Mouse (Mus musculus): ENCODE data around the gene Unc13b. TPM values are rescaled to one million over a fixed set of nuclear protein-coding genes. Genes with fewer than 3 reads are reported as not detected.

Unc13b gene
- polyA plus RNA-seq, 1 experiment: 0.92 TPM

GRCm38 (mm10) chr4:43205571-43205970, 146.8 kb downstream of the Unc13b start:
- Histone ChIP-seq H3K4me1 (ENCODE audit: control insufficient read depth, insufficient read depth, insufficient read length) (no peaks in the 10 kb centered on the region), H3K27ac (ENCODE audit: insufficient read depth, low read length) (no peak overlapping the region), H3K4me3 (ENCODE audit: extremely low read depth, insufficient read depth, insufficient read length) (no peak overlapping the region), H3K27me3 (ENCODE audit: control insufficient read depth, insufficient read depth, low read length) (no peaks in the 10 kb centered on the region), H3K36me3 (ENCODE audit: control insufficient read depth, insufficient read depth, low read length) (no peaks in the 10 kb centered on the region)
- WGBS: 90% methylated on average over 4 of the region's 4 CpGs
- TF ChIP-seq CTCF (IDR thresholded peaks at IDR 0.05; ENCODE audit: extremely low read depth, insufficient read depth, insufficient read length, insufficient replicate concordance) (no peak), POLR2A (IDR thresholded peaks at IDR 0.05; ENCODE audit: low read depth, low read length) (no peak)
- DNase-seq (ENCODE audit: low read depth in 1 of 2, low spot score in 2 of 2): no peak

GRCm38 (mm10) chr4:43206989-43207388, 148.2 kb downstream of the Unc13b start:
- DNase-seq (ENCODE audit: low read depth in 1 of 2, low spot score in 2 of 2): no peak
- Histone ChIP-seq H3K27ac (ENCODE audit: insufficient read depth, low read length) (no peak overlapping the region), H3K4me1 (ENCODE audit: control insufficient read depth, insufficient read depth, insufficient read length) (no peaks in the 10 kb centered on the region), H3K27me3 (ENCODE audit: control insufficient read depth, insufficient read depth, low read length) (no peaks in the 10 kb centered on the region), H3K4me3 (ENCODE audit: extremely low read depth, insufficient read depth, insufficient read length) (no peak overlapping the region), H3K36me3 (ENCODE audit: control insufficient read depth, insufficient read depth, low read length) (no peaks in the 10 kb centered on the region)
- 82% methylated on average over 5 of the region's 5 CpGs for WGBS
- TF ChIP-seq POLR2A (IDR thresholded peaks at IDR 0.05; ENCODE audit: low read depth, low read length) (no peak), CTCF (IDR thresholded peaks at IDR 0.05; ENCODE audit: extremely low read depth, insufficient read depth, insufficient read length, insufficient replicate concordance) (no peak)

GRCm38 (mm10) chr4:43209081-43209579, 150.4 kb downstream of the Unc13b start:
- Histone ChIP-seq H3K4me3 (ENCODE audit: extremely low read depth, insufficient read depth, insufficient read length) (no peak overlapping the region), H3K27ac (ENCODE audit: insufficient read depth, low read length) (no peak overlapping the region), H3K27me3 (ENCODE audit: control insufficient read depth, insufficient read depth, low read length) (no peaks in the 10 kb centered on the region), H3K36me3 (ENCODE audit: control insufficient read depth, insufficient read depth, low read length) (no peaks in the 10 kb centered on the region), H3K4me1 (ENCODE audit: control insufficient read depth, insufficient read depth, insufficient read length) (no peaks in the 10 kb centered on the region)
- TF ChIP-seq CTCF (IDR thresholded peaks at IDR 0.05; ENCODE audit: extremely low read depth, insufficient read depth, insufficient read length, insufficient replicate concordance): no peak
- TF ChIP-seq POLR2A (IDR thresholded peaks at IDR 0.05; ENCODE audit: low read depth, low read length): no peak
- WGBS: 33% methylated on average over 8 of the region's 8 CpGs
- no peak for DNase-seq (ENCODE audit: low read depth in 1 of 2, low spot score in 2 of 2)

- no peak for TF ChIP-seq POLR2A (IDR thresholded peaks at IDR 0.05; ENCODE audit: low read depth, low read length)
- TF ChIP-seq CTCF (IDR thresholded peaks at IDR 0.05; ENCODE audit: extremely low read depth, insufficient read depth, insufficient read length, insufficient replicate concordance): no peak
- H3K27ac ChIP-seq (ENCODE audit: insufficient read depth, low read length): no peak overlapping the region
- no peak overlapping the region for H3K4me3 ChIP-seq (ENCODE audit: extremely low read depth, insufficient read depth, insufficient read length)
- no peaks in the 10 kb centered on the region for H3K4me1 ChIP-seq (ENCODE audit: control insufficient read depth, insufficient read depth, insufficient read length)
- no peaks in the 10 kb centered on the region for H3K36me3 ChIP-seq (ENCODE audit: control insufficient read depth, insufficient read depth, low read length)
- H3K27me3 ChIP-seq (ENCODE audit: control insufficient read depth, insufficient read depth, low read length): no peaks in the 10 kb centered on the region
- 77% methylated on average over 6 of the region's 6 CpGs for WGBS
- no peak for DNase-seq (ENCODE audit: low read depth in 1 of 2, low spot score in 2 of 2)
These were observed 150.9 kb downstream of the Unc13b start for GRCm38 (mm10) chr4:43209673-43210072.

GRCm38 (mm10) chr4:43216491-43216890, 157.7 kb downstream of the Unc13b start:
- 64% methylated on average over 3 of the region's 3 CpGs for WGBS
- no peaks in the 10 kb centered on the region for H3K4me1 ChIP-seq (ENCODE audit: control insufficient read depth, insufficient read depth, insufficient read length)
- no peak for TF ChIP-seq POLR2A (IDR thresholded peaks at IDR 0.05; ENCODE audit: low read depth, low read length)
- TF ChIP-seq CTCF (IDR thresholded peaks at IDR 0.05; ENCODE audit: extremely low read depth, insufficient read depth, insufficient read length, insufficient replicate concordance): no peak
- H3K4me3 ChIP-seq (ENCODE audit: extremely low read depth, insufficient read depth, insufficient read length): no peak overlapping the region
- no peaks in the 10 kb centered on the region for H3K36me3 ChIP-seq (ENCODE audit: control insufficient read depth, insufficient read depth, low read length)
- no peak overlapping the region for H3K27ac ChIP-seq (ENCODE audit: insufficient read depth, low read length)
- DNase-seq (ENCODE audit: low read depth in 1 of 2, low spot score in 2 of 2): no peak
- H3K27me3 ChIP-seq (ENCODE audit: control insufficient read depth, insufficient read depth, low read length): no peaks in the 10 kb centered on the region

- WGBS: 90% methylated on average over 1 of the region's 1 CpGs
- Histone ChIP-seq H3K27ac (ENCODE audit: insufficient read depth, low read length) (no peak overlapping the region), H3K4me1 (ENCODE audit: control insufficient read depth, insufficient read depth, insufficient read length) (no peaks in the 10 kb centered on the region), H3K36me3 (ENCODE audit: control insufficient read depth, insufficient read depth, low read length) (no peaks in the 10 kb centered on the region), H3K27me3 (ENCODE audit: control insufficient read depth, insufficient read depth, low read length) (no peaks in the 10 kb centered on the region), H3K4me3 (ENCODE audit: extremely low read depth, insufficient read depth, insufficient read length) (no peak overlapping the region)
- no peak for TF ChIP-seq POLR2A (IDR thresholded peaks at IDR 0.05; ENCODE audit: low read depth, low read length)
- TF ChIP-seq CTCF (IDR thresholded peaks at IDR 0.05; ENCODE audit: extremely low read depth, insufficient read depth, insufficient read length, insufficient replicate concordance): no peak
- DNase-seq (ENCODE audit: low read depth in 1 of 2, low spot score in 2 of 2): no peak
These were observed 159.2 kb downstream of the Unc13b start for GRCm38 (mm10) chr4:43217997-43218396.

- no peak overlapping the region for H3K27ac ChIP-seq (ENCODE audit: insufficient read depth, low read length)
- no peaks in the 10 kb centered on the region for H3K27me3 ChIP-seq (ENCODE audit: control insufficient read depth, insufficient read depth, low read length)
- H3K36me3 ChIP-seq (ENCODE audit: control insufficient read depth, insufficient read depth, low read length): no peaks in the 10 kb centered on the region
- H3K4me3 ChIP-seq (ENCODE audit: extremely low read depth, insufficient read depth, insufficient read length): no peak overlapping the region
- H3K4me1 ChIP-seq (ENCODE audit: control insufficient read depth, insufficient read depth, insufficient read length): no peaks in the 10 kb centered on the region
- no peak for DNase-seq (ENCODE audit: low read depth in 1 of 2, low spot score in 2 of 2)
- no peak for TF ChIP-seq POLR2A (IDR thresholded peaks at IDR 0.05; ENCODE audit: low read depth, low read length)
- TF ChIP-seq CTCF (IDR thresholded peaks at IDR 0.05; ENCODE audit: extremely low read depth, insufficient read depth, insufficient read length, insufficient replicate concordance): no peak
- WGBS: 78% methylated on average over 3 of the region's 3 CpGs
These were observed 173.1 kb downstream of the Unc13b start for GRCm38 (mm10) chr4:43231821-43232220.

Data from spleen, adult 2 months (tissue).